Mouse (Mus musculus) megakaryocyte, adult 5-6 weeks (primary cell): Measurements from ENCODE around the gene Tsc1. TPM values are rescaled to one million over a fixed set of nuclear protein-coding genes. Genes with fewer than 3 reads are reported as not detected.

Source experiments
- ATAC-seq: 2 replicates; pipeline ENCODE4 v1.8.0; 2016; ENCODE audit warnings: mild to moderate bottlenecking, inconsistent platforms; ENCODE audit not compliant: poor library complexity, severe bottlenecking
- total RNA-seq, 2 experiments: library from RNA; stranded (forward) in 1 of 2; stranded (reverse) in 1 of 2; fragments of 153-499, 151-499 nt in 1 of 2; fragments of 221-1000, 200-1000 nt in 1 of 2; gene quantifications; 2 replicates each; pipeline versions ENCODE4 v1.2.3 to v1.2.4; 2015 to 2017

Gene Tsc1
- total RNA-seq, 2 experiments from 2014 or later, result 8.9 to 12.9 TPM

DNA sequence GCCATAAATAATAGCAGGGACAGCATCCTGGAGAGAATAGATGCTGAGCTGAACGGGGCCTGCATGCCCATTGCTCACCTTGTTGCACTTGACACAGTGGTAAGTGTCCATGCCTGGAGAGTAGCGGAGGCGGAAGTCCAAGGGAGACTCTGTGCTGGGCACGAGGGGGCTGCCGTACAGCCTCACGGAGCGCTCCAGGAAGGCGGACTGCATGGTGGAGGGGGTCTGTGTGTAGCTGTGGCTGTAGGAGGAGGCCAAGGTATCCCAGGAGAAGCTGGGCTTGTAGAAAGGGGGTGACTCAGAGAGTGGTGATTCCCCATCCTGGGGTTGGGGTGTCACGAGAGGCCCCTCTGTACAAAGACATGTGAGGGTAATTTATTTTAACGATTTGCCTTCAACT is 27.4 kb upstream of the Tsc1 start:
- no peak for ATAC-seq

DNA sequence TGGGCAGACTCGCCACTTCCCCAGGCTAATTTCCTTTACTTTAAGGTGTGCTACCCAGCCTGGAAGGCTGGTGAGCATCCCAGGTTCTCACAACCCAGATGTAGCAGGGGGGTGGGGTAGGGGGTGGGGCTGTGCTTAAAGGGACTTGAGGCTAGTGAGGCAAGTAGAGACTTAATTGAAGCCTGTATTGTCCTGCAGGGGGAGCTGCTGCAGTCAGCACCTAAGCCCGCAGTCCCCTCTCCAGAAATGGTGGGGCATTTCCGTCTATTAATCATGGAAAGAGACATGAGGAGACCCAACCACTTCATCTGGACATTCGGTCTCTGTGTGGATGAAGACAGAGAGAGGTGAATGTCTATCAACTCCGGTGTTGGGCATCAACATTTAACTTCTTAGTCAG is 24.7 kb upstream of the Tsc1 start:
- no peak for ATAC-seq

DNA sequence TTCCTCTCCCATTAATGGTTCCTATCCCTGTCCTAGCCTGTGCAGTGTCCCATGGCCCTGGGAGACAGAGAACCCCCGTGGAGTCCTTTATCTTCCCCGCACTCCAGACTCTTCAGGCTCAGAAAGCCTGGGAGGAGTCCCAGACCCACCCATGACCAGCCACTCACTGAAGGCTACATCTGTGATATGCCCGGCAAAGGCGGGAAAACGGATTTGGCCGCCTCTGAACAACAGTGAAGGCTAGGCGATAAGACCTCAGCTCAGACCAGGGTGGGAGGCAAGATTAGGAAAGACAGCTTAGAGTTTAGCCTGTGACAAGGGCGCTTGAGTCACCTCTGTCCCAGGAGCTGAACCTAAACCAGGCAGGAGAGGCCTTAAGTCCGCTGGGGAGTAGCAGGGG is 24.2 kb upstream of the Tsc1 start:
- no peak for ATAC-seq

DNA sequence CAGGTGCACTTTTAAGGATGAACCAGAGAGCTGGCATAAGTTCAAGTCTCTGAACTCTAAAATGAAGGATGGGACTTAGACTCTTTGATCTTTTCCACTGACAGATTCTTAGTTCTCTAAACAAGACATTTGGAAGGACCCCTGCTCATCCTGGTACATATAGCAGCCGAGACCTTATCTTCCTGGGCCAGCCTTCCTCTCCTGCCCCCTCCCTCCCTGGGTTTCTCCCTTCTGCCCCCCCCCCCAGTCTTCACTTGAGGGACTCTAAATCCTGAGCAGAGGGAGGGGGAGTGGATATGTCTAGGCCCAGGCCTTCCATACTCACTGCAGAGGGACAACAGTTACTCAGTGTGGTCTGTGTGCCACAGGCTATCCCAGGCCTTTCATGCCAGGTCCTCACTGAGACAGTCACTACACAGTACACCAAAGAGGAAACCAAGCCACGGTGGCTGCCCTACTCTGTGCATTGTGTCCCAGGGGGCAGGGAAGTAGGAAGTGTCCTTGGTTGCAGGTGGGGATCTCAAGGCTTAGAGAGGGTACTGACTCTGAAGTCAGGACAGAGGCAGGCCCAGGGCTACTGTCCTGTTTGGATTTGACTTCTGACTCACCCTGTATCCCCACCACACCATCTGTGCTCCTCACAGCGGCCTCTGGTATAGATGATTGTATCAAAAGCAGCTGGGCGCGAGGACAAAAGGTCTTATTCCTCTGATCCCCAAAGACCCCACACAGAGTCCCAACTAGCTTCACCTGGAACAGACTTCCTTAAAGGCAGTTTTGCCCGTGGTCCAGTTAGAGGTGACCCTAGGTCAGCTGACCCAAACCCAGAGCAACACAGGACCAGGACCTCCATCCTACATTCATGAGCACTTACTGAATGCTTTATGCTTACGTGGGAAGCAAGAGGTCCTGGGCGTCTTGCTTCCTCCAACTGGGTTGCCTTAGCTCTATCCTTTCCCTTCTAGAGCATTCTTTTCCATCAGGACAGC is 23.2 kb upstream of the Tsc1 start:
- ATAC-seq, result no peak

DNA sequence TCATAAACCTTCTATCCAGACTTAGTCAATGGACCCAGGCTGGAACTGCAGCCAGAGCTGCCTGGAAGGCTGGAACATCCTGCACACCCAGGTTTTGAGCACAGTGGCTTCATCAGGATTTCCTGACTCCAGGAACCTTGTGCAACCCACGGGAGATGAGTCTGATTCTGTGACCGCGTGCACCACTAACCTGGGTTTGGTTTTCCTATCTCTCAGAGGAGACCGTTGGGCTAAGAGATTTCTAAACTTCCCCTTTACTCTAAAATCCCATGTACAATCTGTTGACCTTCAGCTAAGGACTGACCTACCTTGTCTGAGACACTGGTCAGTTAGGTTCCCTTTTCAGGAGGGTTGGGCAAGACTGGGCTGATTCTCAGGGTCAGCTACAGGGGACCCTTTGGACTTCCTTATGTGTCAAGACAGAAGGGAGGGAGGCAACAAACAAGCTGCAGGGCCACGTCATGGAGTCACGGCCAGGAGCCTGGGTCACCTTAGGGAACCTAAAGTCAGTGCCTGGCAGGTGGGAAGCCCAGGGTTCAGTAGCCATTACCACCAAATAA is 22.2 kb upstream of the Tsc1 start:
- peak; percentile 53 for ATAC-seq

DNA sequence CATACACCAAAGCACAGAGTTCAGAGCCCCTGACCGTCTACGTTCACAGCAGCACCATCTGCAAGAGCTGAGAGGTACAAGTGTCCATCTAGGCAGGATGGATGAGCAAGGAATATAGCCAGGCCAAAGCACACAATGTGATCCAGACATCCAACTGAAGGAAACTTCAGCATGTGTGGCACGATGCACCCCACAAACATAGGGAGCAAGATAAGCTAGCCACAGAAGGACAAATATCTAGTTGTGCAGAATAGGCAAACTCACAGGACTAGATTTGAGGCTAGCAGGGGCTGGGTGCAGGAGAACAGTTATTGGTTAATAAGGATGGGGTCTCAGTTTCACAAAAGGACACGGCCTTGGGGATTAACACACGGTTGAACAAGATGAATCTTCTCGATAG is 21.7 kb upstream of the Tsc1 start:
- ATAC-seq, result no peak

DNA sequence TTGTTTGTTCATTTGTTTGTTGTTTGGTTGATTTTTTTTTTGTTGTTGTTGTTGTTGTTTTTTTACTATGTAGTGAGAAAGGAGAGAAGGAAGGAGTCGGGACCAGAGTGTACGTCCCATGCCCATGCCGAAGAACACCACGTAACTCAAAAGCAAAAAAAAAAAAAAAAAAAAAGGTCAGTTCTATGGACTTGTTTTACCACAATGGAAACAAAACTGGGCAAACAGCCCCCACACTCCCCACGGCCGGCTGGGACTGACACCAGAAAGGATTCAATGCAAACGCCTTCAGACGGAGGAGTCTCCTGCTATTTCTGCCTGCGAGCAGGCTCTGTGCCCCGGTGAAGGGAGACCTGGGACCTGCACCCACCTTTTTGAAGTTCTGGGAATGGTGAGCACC is 20.5 kb upstream of the Tsc1 start:
- no peak for ATAC-seq

DNA sequence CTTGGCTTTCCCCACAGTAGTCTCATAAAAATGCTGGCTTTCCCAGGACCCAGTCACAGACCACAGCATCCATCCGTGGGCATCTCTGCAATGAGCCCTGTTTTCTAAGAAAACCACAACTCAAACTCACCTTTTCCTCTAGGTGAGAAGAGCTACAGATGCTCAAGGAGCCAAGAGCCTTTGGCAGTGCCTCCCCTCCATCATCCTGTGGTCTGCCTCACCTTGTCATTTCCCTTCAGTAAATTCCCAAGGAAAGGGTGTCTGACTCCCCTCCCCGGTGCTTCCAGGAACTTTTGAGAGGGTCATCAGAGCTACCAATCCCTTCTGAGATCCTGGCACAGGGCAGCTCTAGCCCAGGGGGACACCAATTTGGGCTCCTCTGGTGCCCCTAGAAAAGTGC is 19.9 kb upstream of the Tsc1 start:
- no peak for ATAC-seq

DNA sequence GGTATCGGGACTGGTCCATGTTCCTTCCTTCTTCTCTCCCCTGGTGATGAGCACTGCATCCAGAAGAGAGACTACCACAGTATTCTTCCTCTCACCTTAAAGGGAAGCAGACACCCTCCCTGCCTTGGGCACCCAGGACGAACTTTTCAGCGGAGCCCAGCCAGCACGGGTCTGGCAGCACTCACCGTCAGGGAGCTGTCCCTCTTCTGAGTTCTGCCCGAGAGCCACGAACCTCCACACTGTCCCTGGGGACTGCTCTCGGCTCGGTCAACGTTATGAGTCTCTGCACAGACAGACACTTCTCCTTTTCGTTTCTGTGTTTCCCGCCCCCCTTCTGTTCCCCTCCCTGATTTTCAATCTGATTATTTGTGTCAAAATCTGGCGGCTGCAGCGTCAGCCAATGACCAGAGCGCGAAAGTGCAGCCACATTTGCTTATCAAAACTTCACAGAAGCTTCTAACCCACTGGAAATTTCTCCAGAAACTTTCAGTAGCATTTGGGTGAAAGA is 19.3 kb upstream of the Tsc1 start, which contains the start of gene Gfi1b:
Gfi1b (minus strand) TSS at position 319 of the 508 bp plus-strand sequence.
- peak; percentile 57 for ATAC-seq

DNA sequence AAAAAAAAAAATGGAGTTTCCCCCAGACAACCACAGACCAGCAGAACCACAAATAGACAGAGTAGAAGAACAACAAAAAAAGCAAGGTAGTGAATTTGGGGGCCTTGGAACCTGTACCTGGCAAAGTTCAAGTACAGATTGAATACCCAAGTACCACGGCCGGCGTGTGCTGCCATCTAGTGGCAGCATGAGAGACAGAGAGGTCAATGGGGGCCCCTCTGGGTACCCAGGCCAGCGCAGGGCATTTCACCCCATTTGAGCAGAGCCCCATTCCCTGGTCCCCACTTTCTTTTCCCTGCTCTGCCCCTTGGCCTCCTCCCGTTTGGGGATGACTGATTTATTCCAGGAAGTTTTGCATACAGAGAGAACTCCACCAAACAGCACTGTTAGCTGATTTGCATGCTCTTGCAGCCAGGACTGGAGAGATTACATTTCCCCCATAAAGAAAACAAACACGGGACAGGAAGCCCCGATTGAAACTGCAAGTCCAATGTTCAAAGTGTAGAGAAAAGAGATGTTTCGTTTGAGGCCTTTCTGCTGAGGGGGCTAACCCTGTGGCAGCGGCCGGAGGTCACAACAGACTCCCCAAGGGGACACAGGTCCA is 18.4 kb upstream of the Tsc1 start:
- ATAC-seq, result peak; percentile 41; the same call in 1 of the 2 replicates

DNA sequence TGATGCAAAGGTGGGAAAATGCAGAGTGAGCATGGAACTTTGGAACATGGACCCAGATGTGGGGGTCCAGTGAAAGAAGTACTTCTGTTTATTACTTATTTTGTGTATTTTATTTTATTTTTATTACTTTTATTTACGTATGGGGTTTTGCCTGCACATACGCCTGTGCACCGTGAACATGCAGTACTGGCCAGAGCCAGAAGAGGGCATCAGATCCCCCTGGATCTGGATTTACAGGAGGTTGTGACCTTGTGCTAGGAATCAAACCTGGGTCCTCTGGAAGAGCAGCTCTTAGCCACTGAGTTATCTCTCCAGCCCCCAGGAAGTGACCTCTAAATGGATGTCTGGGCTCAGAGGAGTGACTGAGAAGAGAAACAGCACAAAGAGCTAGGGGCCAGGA is 16.2 kb upstream of the Tsc1 start:
- ATAC-seq, result no peak

DNA sequence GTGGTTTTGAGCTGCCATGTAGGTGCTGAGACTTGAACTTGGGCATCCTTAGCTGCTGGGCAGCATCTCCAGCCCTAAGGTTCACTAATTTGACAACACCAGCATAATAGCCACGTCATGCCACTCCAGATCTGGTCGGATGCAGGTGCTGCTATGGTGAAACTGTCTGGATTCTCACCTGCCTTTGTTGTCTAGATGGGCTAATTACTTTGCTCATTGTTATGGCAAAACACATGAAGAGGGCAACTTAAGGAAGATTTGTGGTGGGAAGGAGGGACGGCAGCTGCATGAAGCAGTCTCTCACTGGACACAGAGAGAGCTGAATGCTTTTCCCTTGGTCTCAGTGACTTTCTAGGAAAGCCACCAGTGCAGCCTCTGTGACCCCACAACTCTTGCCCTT is 15.0 kb upstream of the Tsc1 start:
- no peak for ATAC-seq

DNA sequence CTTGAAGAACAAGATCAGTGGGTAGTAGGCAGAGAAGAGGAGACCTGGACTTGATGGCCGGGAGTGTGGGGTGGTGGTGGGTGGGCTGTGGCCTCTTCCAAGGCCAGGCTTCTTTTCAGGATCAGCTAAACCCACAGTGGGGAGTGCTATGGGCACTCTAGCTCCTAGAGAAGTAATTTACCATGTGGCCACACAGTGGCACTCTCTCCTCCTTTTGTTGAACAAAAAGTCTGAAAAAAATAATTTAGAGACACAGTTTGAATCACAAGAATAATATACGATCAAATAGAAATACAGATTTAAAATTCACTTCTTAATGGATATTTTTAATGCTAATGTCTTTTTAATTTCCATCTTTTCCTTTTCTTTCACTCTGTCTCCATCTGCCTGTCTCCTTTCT is 13.0 kb upstream of the Tsc1 start:
- no peak for ATAC-seq

DNA sequence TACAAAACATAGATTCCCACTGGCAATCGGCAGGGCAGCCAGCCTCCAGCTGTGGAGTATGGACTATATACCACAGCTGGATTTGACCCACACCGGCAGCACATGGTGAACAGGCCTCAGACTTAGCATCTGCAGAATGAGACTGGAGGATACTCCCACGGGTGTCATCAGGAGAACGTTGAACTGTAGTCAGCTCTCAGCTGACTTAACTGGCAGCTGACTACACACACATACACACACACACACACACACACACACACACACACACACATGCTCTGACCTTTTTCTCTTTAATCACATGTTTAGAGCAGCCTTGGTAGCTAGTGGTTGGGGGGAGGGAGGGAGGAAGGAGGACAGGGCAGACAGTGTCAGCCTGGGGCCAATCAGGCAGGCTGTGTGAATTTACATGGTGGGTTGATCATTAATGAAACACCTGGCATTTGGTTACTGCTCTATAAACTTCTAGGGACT is 11.1 kb upstream of the Tsc1 start:
- ATAC-seq, result no peak

DNA sequence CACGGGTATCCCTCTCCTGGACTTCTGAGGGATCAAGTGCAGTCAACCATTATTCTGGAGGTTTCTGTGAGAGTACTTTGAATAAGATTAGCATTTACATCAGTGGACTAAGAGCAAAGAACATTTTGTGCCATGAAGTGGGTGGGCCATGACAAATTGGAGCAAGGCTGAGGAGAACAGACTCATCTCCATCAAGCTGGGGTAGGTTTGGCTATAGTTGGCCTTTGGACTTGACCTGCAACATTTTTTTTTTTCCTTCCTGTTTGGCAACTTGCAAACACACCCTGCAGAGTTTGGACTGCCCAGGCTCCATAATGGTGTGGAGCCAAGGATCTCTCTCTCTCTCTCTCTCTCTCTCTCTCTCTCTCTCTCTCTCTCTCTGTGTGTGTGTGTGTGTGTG is 8.4 kb upstream of the Tsc1 start:
- ATAC-seq, result no peak

DNA sequence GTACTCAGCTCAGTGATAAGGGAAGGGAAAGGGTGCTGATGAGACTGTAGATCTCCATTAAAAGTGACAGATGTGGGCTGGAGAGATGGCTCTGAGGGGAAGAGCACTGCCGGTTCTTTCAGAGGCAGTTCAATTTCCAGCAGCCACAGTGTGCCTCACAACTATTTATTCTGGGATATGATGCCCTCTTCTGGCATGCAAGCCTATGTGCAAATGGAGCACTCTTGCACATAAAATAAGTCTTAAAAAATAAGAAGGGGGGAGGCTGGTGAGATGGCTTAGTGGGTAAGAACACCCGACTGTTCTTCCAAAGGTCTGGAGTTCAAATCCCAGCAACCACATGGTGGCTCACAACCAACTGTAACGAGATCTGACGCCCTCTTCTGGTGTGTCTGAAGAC is 7.9 kb upstream of the Tsc1 start:
- no peak for ATAC-seq

DNA sequence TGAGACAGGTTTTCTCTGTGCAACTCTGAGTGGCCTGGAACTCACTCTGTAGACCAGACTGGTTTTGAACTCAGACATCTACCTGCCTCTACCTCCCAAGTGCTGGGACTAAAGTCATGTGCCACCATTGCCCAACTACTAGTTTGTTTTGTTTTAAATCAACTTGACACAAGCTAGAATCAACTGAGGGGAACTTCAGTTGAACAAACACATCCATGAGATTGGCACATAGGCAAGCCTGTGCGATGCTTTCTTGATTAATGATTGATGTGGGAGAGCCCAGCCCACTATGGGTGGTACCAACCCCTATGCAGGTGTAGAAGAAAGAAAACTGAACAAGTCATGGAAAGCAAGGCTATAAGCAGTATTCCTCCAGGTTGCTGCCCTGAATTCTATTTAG is 5.8 kb upstream of the Tsc1 start:
- no peak for ATAC-seq

DNA sequence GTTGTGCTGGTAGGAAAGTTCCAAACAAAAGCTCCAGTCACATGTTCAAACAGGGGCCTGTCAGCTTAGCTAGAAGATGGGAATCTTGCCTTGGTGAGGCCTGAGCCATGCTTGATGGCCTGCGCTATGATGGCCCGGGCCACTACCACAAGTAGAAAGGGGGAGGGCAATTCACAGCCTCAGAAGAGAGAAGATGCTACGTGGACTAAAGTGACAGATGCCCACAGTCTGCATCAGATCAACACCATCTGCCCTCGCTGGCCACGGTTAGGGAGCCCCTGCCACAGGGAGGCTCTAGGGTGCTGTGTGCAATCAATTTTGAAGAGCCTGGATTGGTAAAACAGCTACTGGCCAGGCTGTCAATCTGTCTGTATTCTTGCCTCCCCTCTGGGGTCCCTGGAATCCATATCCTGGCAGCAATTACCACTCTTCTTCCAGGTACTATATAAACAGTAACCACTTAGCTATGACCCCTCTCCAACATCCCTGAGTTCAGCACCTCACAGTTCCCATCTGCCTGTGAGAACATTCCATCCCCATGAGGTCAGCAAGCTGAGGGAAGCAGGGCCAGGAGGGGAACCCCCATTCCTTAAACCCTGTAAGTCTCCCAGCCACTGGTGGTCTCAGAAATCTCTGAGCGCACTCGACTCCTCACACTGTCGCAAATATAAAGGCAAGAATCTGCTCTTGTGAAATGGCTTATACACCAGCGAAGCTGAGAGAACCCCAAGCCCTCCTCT is 3.8 kb upstream of the Tsc1 start:
- ATAC-seq, result no peak

DNA sequence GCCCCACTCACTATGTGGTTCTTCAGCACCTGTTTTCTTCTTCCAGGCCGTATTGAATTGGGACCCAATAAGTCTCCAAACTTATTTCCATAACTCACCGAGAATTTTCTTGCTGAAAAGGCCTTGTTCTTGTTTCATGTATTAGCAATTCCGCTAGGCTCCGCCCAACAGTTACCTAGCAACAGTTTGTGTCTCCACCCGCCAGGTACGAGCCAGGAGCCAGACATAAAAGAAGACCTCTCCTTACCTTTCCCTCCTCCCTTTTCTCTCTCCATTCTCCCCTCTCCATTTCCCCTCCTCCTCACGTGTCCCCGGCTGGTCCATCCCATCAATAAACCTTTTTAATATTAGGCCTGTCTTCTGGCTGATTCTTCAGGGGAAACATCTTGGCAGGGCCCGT is 2.7 kb upstream of the Tsc1 start:
- ATAC-seq, result no peak

DNA sequence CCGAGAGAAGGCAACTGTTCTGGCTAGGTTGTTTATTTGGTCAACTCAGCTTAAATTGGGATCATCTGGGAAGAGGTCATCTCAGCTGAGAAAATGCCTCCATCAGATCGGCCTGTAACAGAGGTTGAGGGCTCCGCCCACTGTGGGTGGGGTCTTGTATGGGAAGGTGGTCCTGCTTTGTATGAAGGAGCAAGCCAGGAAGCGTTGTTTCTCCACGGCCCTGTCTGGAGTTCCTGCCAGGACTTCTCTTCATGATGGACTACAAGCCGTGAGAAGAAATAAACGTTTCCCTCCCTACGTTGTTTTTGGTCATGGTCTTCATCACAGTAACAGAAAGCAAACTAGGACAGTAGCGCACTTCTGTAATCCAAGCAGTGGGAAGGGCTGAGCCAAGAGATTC is 2.1 kb upstream of the Tsc1 start:
- ATAC-seq, result no peak

DNA sequence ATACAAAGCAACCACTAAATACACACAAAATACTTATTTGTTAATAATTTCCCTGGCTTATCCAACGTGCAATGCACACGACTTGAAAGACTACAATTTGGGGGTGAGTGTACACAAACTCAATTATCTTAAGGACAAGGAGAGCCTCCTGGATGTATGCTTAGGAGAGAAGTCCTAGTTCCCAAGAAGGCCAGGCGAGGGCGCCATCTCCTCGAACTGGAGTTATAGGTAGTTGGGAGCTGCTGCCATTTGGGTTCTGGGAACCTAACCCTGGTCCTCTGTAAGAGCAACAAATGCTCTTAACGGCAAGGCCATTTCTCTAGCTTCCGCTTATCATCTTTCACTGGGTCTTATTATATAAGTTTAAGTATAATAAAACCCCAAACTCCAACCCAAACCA is 1.2 kb upstream of the Tsc1 start:
- ATAC-seq, result no peak
